Mouse (Mus musculus) macrophage (primary cell): ENCODE measurements around the gene Fjx1. TPM values are rescaled to one million over a fixed set of nuclear protein-coding genes. Genes with fewer than 3 reads are reported as not detected.
A peak's percentile ranks its signal among the peaks of the same experiment; 100 is the strongest.

Experiments used
- H3K27ac ChIP-seq: fragments of 350-480 bp; formaldehyde crosslinking; 2 replicates; pipeline ENCODE4 v1.9.0; 2021
- H3K36me3 ChIP-seq: fragments of 350-480 bp; formaldehyde crosslinking; 2 replicates; pipeline ENCODE4 v1.9.0; 2021; ENCODE audit errors: inconsistent target
- H3K4me3 ChIP-seq: fragments of 350-480 bp; formaldehyde crosslinking; 2 replicates; pipeline ENCODE4 v1.9.0; 2021; ENCODE audit errors: inconsistent target
- H3K79me2 ChIP-seq: fragments of 350-480 bp; formaldehyde crosslinking; 2 replicates; pipeline ENCODE4 v1.9.0; 2021; ENCODE audit errors: inconsistent target
- WGBS: methylation state at CpG from one replicate; pipeline ENCODE4 v1.1.7; 2026; ENCODE audit warnings: inconsistent platforms; ENCODE audit not compliant: missing documents; 5-methylcytosine and 5-hydroxymethylcytosine counted together
- polyA plus RNA-seq: library from polyadenylated mRNA; stranded (reverse); fragments of 250-400 nt; gene quantifications from 3 replicates; pipeline ENCODE4 v1.2.4, GENCODE M21; 2018; ENCODE audit warnings: inconsistent platforms

Fjx1 gene
- polyA plus RNA-seq, 1 experiment from 2014 or later: not detected

GRCm38 (mm10) chr2:102403982-102404381 is 48.3 kb downstream of the Fjx1 start:
- 93% methylated on average over 5 of the region's 5 CpGs for WGBS
- no peak overlapping the region for H3K27ac ChIP-seq

GRCm38 (mm10) chr2:102403306-102403705 is 49.0 kb downstream of the Fjx1 start:
- WGBS: 91% methylated on average over 4 of the region's 4 CpGs
- Histone ChIP-seq H3K79me2 (peaks cover 17% of the 10 kb centered on the region), H3K4me3 (no peak overlapping the region), H3K36me3 (no peaks in the 10 kb centered on the region), H3K27ac (no peak overlapping the region)

More at GRCm38 (mm10) chr2:102403982-102404381, 48.3 kb downstream of the Fjx1 start:
- Histone ChIP-seq H3K4me3 (no peak overlapping the region), H3K36me3 (no peaks in the 10 kb centered on the region), H3K79me2 (peaks cover 11% of the 10 kb centered on the region)

GRCm38 (mm10) chr2:102401352-102401692 is 51.0 kb downstream of the Fjx1 start:
- 28% methylated on average over 4 of the region's 6 CpGs for WGBS
- H3K27ac ChIP-seq: no peak overlapping the region

GRCm38 (mm10) chr2:102400605-102401351 is 51.5 kb downstream of the Fjx1 start:
- under 1% methylated on average over 87 of the region's 94 CpGs for WGBS

More at GRCm38 (mm10) chr2:102401352-102401692, 51.0 kb downstream of the Fjx1 start:
- Histone ChIP-seq H3K36me3 (no peaks in the 10 kb centered on the region), H3K4me3 (peak overlapping the region; percentile 28), H3K79me2 (peaks cover 37% of the 10 kb centered on the region)

GRCm38 (mm10) chr2:102399864-102400604 is 52.3 kb downstream of the Fjx1 start:
- Histone ChIP-seq H3K4me3 (peak overlapping the region; percentile 10), H3K36me3 (no peaks in the 10 kb centered on the region), H3K79me2 (peaks cover 50% of the 10 kb centered on the region), H3K27ac (no peak overlapping the region)
- 40% methylated on average over 48 of the region's 48 CpGs for WGBS

More at GRCm38 (mm10) chr2:102400605-102401351, 51.5 kb downstream of the Fjx1 start:
- no peak overlapping the region for H3K27ac ChIP-seq
- H3K79me2 ChIP-seq: peaks cover 43% of the 10 kb centered on the region
- H3K36me3 ChIP-seq: no peaks in the 10 kb centered on the region
- H3K4me3 ChIP-seq: peak overlapping the region; percentile 28

Other genes starting within 250 kb of the Fjx1 start
- 22.0 to 40.5 TPM (median 37.0 TPM) in 3 replicates for gene Trim44, start 44.7 kb downstream of the Fjx1 start, polyA plus RNA-seq
- gene Pamr1, start 97.5 kb upstream of the Fjx1 start, polyA plus RNA-seq: not detected in 3 replicates
- 0.03 to 0.42 TPM (median 0.07 TPM) in 3 replicates for gene Slc1a2, start 206.2 kb upstream of the Fjx1 start, polyA plus RNA-seq